Mouse (Mus musculus) erythroblast, embryonic 14.5 days (primary cell): ENCODE data around the gene Slc39a1.

Experiments used
- GATA1 ChIP-seq: IDR thresholded peaks from 2 replicates; pipeline ENCODE4 v1.6.1; 2012; ENCODE audit warnings: low read length, inconsistent platforms, mixed read lengths
- TAL1 ChIP-seq: IDR thresholded peaks from 3 replicates; pipeline ENCODE4 v1.6.1; 2012; ENCODE audit warnings: low read length, inconsistent platforms, mixed read lengths

DNA sequence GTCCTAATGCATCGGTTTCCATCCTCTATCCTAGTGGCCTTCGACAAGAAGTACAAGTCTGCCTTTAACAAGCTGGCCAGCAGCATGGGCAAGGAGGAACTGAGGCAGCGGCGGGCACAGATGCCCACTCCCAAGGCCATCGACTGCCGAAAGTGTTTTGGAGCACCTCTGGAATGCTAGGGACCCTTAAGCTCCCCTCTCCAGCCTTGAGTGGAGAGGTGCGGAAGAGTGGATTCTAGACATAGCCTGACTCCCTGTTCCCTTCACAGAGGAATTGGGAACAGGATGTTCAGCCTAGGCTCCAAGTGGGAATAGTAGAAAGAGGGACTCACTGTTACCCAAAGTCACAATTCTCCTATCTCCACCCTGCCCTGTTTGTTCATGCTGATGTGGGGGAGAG is 31.8 kb downstream of the Slc39a1 start:
- no peak for TF ChIP-seq GATA1
- TF ChIP-seq TAL1, result no peak
